ENCODE assay signal across 10 mouse cellular contexts in the genomic region with DNA sequence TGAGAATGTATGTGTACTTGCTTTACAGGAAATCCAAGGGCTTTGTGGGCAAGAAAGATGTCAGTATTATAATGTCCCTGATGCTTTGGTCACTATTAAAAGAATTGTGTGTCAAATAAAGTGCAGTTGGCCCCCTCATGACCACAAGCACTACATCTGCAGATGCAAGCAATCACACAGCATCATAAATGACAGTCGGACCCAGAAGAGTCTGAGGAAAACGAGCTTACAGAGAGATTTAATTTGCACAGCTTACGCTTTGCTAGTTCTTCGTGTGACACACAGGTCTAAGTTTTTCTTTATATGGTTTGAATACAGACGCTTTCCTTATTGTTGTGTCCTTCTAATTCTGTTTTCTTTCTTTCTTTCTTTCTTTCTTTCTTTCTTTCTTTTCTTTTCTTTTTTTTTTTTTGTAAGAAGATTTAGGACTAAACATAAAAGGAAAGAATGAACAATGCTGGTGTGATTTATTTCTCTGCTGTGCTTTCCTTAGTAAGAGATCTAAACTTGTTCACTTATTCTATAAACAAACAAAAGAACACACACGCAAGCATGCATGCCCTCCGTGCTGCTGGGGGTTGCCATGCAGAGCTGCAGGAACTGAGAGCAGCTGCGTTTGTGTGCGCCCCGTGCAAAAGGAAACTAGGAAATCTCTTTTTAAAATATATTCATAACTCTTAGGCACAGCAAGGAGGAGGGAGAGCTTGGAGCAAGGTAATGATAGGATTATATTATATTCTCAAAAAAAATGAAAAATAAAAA.
DNase-seq lines count a peak whose midpoint lies in the region; ATAC-seq and TF ChIP-seq lines count a peak whose summit lies in the region.
"Had no signal": no experiment of that assay in that cellular context is flagged by ENCODE, and none has a peak within 500 bp of the region (broad histone marks: within the 10 kb centered on the region; RNA-seq: fewer than 3 reads in every experiment).

No protein-coding gene starts in this region.

- no peaks in the 10 kb centered on the region for H3K36me3 ChIP-seq in kidney, postnatal 0 days (ENCODE audit: insufficient read depth, low read length)
- no peaks in the 10 kb centered on the region for H3K36me3 ChIP-seq in kidney, adult 2 months (ENCODE audit: control insufficient read depth, insufficient read depth, low read length)
- H3K36me3 ChIP-seq in embryonic facial prominence, embryonic 13.5 days: no peaks in the 10 kb centered on the region
- H3K36me3 ChIP-seq in hindbrain, embryonic 16.5 days (ENCODE audit: control insufficient read depth, insufficient read depth, low read length): no peaks in the 10 kb centered on the region
- H3K36me3 ChIP-seq in neural tube, embryonic 12.5 days: no peaks in the 10 kb centered on the region
- H3K36me3 ChIP-seq: liver, embryonic 13.5 days had no signal

- H3K27me3 ChIP-seq in kidney, postnatal 0 days (ENCODE audit: insufficient read depth, low read length): no peaks in the 10 kb centered on the region
- no peaks in the 10 kb centered on the region for H3K27me3 ChIP-seq in kidney, adult 2 months (replicated peaks; ENCODE audit: control insufficient read depth, insufficient read depth, low read length)
- no peaks in the 10 kb centered on the region for H3K27me3 ChIP-seq in embryonic facial prominence, embryonic 13.5 days
- H3K27me3 ChIP-seq in hindbrain, embryonic 16.5 days (replicated peaks; ENCODE audit: control insufficient read depth, insufficient read depth, low read length): no peaks in the 10 kb centered on the region
- H3K27me3 ChIP-seq in neural tube, embryonic 12.5 days (replicated peaks): no peaks in the 10 kb centered on the region
- H3K27me3 ChIP-seq: liver, embryonic 13.5 days had no signal

- H3K4me3 ChIP-seq in kidney, postnatal 0 days (replicated peaks; ENCODE audit: low read depth, low read length): no peak overlapping the region
- no peak overlapping the region for H3K4me3 ChIP-seq in kidney, adult 2 months (ENCODE audit: insufficient read depth, low read depth, low read length)
- H3K4me3 ChIP-seq in embryonic facial prominence, embryonic 13.5 days: no peak overlapping the region
- H3K4me3 ChIP-seq in hindbrain, embryonic 16.5 days (ENCODE audit: low read length): no peak overlapping the region
- no peak overlapping the region for H3K4me3 ChIP-seq in neural tube, embryonic 12.5 days
- H3K4me3 ChIP-seq: liver, embryonic 13.5 days had no signal

- peak overlapping the region; percentile 43 for H3K4me2 ChIP-seq in kidney, postnatal 0 days (ENCODE audit: low read length)
- peak overlapping the region; percentile 48 for H3K4me2 ChIP-seq in embryonic facial prominence, embryonic 13.5 days
- H3K4me2 ChIP-seq in hindbrain, embryonic 16.5 days (ENCODE audit: low read length): no peak overlapping the region; the same call in 1 of the 2 replicates
- peak overlapping the region; percentile 33 for H3K4me2 ChIP-seq in neural tube, embryonic 12.5 days (replicated peaks)
- H3K4me2 ChIP-seq: liver, embryonic 13.5 days had no signal

- peak; percentile 46 for DNase-seq in kidney, postnatal 0 days (ENCODE audit: low spot score)
- no peak for DNase-seq in kidney, adult 2 months
- no peak for DNase-seq in testis, postnatal 10 days (ENCODE audit: low spot score)
- no peak for DNase-seq in right cerebral cortex, postnatal 36 days (ENCODE audit: low spot score in 2 of 2)
- no peak for DNase-seq in testis, postnatal 14 days (ENCODE audit: low spot score)
- DNase-seq: heart, adult 11 months; liver, embryonic 13.5 days had no signal

- no peaks in the 10 kb centered on the region for H3K9me3 ChIP-seq in kidney, postnatal 0 days (replicated peaks; ENCODE audit: low read length)
- no peaks in the 10 kb centered on the region for H3K9me3 ChIP-seq in embryonic facial prominence, embryonic 13.5 days
- no peaks in the 10 kb centered on the region for H3K9me3 ChIP-seq in hindbrain, embryonic 16.5 days (ENCODE audit: control insufficient read depth, low read length)
- H3K9me3 ChIP-seq in neural tube, embryonic 12.5 days: no peaks in the 10 kb centered on the region
- H3K9me3 ChIP-seq: liver, embryonic 13.5 days had no signal

- H3K9ac ChIP-seq in kidney, postnatal 0 days (ENCODE audit: low read depth, low read length): no peak overlapping the region
- H3K9ac ChIP-seq in embryonic facial prominence, embryonic 13.5 days: no peak overlapping the region
- H3K9ac ChIP-seq in hindbrain, embryonic 16.5 days (ENCODE audit: low read depth, low read length): no peak overlapping the region
- H3K9ac ChIP-seq in neural tube, embryonic 12.5 days: no peak overlapping the region
- H3K9ac ChIP-seq: liver, embryonic 13.5 days had no signal

- no peak for TF ChIP-seq POLR2A in kidney, adult 2 months (IDR thresholded peaks at IDR 0.05; ENCODE audit: low read depth, low read length)

- no peak overlapping the region for H3K27ac ChIP-seq in kidney, postnatal 0 days
- no peak overlapping the region for H3K27ac ChIP-seq in kidney, adult 2 months (ENCODE audit: insufficient read depth, low read depth, low read length)
- H3K27ac ChIP-seq in embryonic facial prominence, embryonic 13.5 days: no peak overlapping the region
- H3K27ac ChIP-seq in hindbrain, embryonic 16.5 days (ENCODE audit: low read depth, low read length): no peak overlapping the region
- no peak overlapping the region for H3K27ac ChIP-seq in neural tube, embryonic 12.5 days
- H3K27ac ChIP-seq: liver, embryonic 13.5 days had no signal

- H3K4me1 ChIP-seq in kidney, postnatal 0 days (replicated peaks; ENCODE audit: insufficient read depth, low read length): no peaks in the 10 kb centered on the region
- H3K4me1 ChIP-seq in kidney, adult 2 months (ENCODE audit: control insufficient read depth, insufficient read depth, low read length): no peaks in the 10 kb centered on the region
- peaks cover 8% of the 10 kb centered on the region for H3K4me1 ChIP-seq in embryonic facial prominence, embryonic 13.5 days
- peaks cover 6% of the 10 kb centered on the region for H3K4me1 ChIP-seq in hindbrain, embryonic 16.5 days (ENCODE audit: control insufficient read depth, insufficient read depth, low read depth, low read length)
- H3K4me1 ChIP-seq in neural tube, embryonic 12.5 days: peaks cover 15% of the 10 kb centered on the region
- H3K4me1 ChIP-seq: liver, embryonic 13.5 days had no signal

- no peak for ATAC-seq in kidney, postnatal 0 days (replicated peaks; ENCODE audit: low FRiP score, low read depth)
- ATAC-seq in embryonic facial prominence, embryonic 13.5 days (ENCODE audit: insufficient number of reproducible peaks, insufficient read depth, low FRiP score, low TSS enrichment, low read depth): no peak
- peak; percentile 64; the same call in 1 of the 2 replicates for ATAC-seq in hindbrain, embryonic 16.5 days
- peak; percentile 57 for ATAC-seq in neural tube, embryonic 12.5 days (ENCODE audit: low FRiP score, low read depth)

- WGBS in kidney, postnatal 0 days: 15% methylated on average over 10 of the region's 10 CpGs
- 46% methylated on average over 10 of the region's 10 CpGs for WGBS in kidney, adult 2 months
- 15% methylated on average over 10 of the region's 10 CpGs for WGBS in embryonic facial prominence, embryonic 13.5 days
- WGBS in hindbrain, embryonic 16.5 days: 7% methylated on average over 10 of the region's 10 CpGs
- 10% methylated on average over 10 of the region's 10 CpGs for WGBS in neural tube, embryonic 12.5 days

- no peak for TF ChIP-seq CTCF in kidney, postnatal 0 days (IDR thresholded peaks at IDR 0.05; ENCODE audit: low read depth)
- TF ChIP-seq CTCF in kidney, adult 2 months (conservative IDR thresholded peaks at IDR 0.05; ENCODE audit: insufficient read depth, insufficient read length, low read depth, low read length): no peak

Comparison
In these comparisons a context has a peak if more than half of its experiments do, and no peak if none do; other contexts are left out.
1. ATAC-seq: peak in hindbrain, embryonic 16.5 days (single experiment) and neural tube, embryonic 12.5 days (single experiment); none in kidney, postnatal 0 days (single experiment) and embryonic facial prominence, embryonic 13.5 days (single experiment).